Mouse (Mus musculus) lung, postnatal 36 days (tissue): ENCODE data around the gene Exosc2.

Experiments used
- DNase-seq: peaks from one replicate; pipeline ENCODE4 v3.0.0; 2022; ENCODE audit warnings: mixed read lengths

Exosc2 gene

GRCm38 (mm10) chr2:31730640-31731039 lies 60.1 kb downstream of the Exosc2 start:
- no peak for DNase-seq
